Mouse (Mus musculus) heart, embryonic 11.5 days (tissue): Measurements from ENCODE around the gene Wfdc13. TPM values are rescaled to one million over a fixed set of nuclear protein-coding genes. Genes with fewer than 3 reads are reported as not detected.
"Not testable (repeated sequence)": the region's sequence is repeated elsewhere in the genome, so short reads cannot be mapped to it uniquely, and the experiment has no call there.

Source experiments
- ATAC-seq: fragments of 200-750 bp; cut with Nextera tagmentation; replicated peaks from 2 replicates; pipeline ENCODE4 v1.8.0; 2017; ENCODE audit warnings: moderate library complexity; ENCODE audit not compliant: insufficient number of reproducible peaks, low FRiP score, low TSS enrichment
- H3K27ac ChIP-seq: fragments of 300-500 bp; sonication (generic); 2 replicates; pipeline ENCODE4 v1.5.1; 2014; ENCODE audit warnings: mild to moderate bottlenecking, low read depth, low read length
- H3K27me3 ChIP-seq: fragments of 300-500 bp; sonication (generic); 2 replicates; pipeline ENCODE4 v1.6.1; 2014; ENCODE audit warnings: mild to moderate bottlenecking, low read length, mixed read lengths; ENCODE audit not compliant: control insufficient read depth, insufficient read depth
- H3K36me3 ChIP-seq: fragments of 300-500 bp; sonication (generic); 2 replicates; pipeline ENCODE4 v1.6.1; 2014; ENCODE audit warnings: mild to moderate bottlenecking, low read length, moderate library complexity, mixed read lengths; ENCODE audit not compliant: control insufficient read depth, insufficient read depth
- H3K4me1 ChIP-seq: fragments of 300-500 bp; sonication (generic); 2 replicates; pipeline ENCODE4 v1.6.1; 2014; ENCODE audit warnings: low read length; ENCODE audit not compliant: control insufficient read depth, insufficient read depth
- H3K4me2 ChIP-seq: fragments of 300-500 bp; sonication (generic); 2 replicates; pipeline ENCODE4 v1.6.1; 2014; ENCODE audit warnings: mild to moderate bottlenecking, moderate library complexity
- H3K4me3 ChIP-seq: fragments of 300-500 bp; sonication (generic); 2 replicates; pipeline ENCODE4 v1.5.1; 2014; ENCODE audit warnings: low read depth, low read length
- H3K9ac ChIP-seq: fragments of 300-500 bp; sonication (generic); 2 replicates; pipeline ENCODE4 v1.6.1; 2014; ENCODE audit warnings: mild to moderate bottlenecking, low read depth, low read length, moderate library complexity
- H3K9me3 ChIP-seq: fragments of 300-500 bp; sonication (generic); replicated peaks from 2 replicates; pipeline ENCODE4 v1.6.1; 2016; ENCODE audit warnings: low read length; ENCODE audit not compliant: control insufficient read depth
- WGBS: fragments of 180-500 bp; shearing (Covaris S2); extraction: QIAGEN DNeasy Blood & Tissue Kit; methylation state at CpG from one replicate; pipeline ENCODE4 v1.1.7; 2014; ENCODE audit not compliant: insufficient replicate concordance; 5-methylcytosine and 5-hydroxymethylcytosine counted together
- polyA plus RNA-seq: library from polyadenylated mRNA; unstranded; fragments of >200 nt; fragmentation: Nextera tagmentation; extraction: Ambion mirVana; gene quantifications from 2 replicates; pipeline ENCODE4 v1.2.1, GENCODE M21; 2014

Gene Wfdc13
- polyA plus RNA-seq, 1 experiment from 2014 or later, result not detected

DNA sequence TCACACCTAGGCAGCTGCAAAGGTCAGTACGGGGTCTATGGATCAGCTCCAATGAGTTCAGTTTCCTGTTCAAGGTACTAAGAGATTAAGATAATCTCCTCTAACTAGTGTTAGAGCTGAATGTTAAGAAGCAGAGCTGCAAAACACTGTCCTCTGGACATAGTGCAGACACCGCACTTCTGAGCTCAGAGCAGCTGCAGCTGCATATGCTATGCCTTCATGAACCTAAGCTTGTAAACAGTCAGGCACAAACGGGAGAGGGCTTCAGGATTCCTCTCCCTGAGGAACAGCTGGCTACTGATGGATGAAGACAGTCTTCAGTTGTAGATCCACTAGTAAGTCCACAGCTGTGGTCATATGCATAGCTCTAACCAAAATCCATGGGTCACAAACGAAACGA is 16.1 kb downstream of the Wfdc13 start:
- Histone ChIP-seq H3K9ac (no peak overlapping the region), H3K27ac (no peak overlapping the region), H3K27me3 (0 out of 2 replicates have a peak, but pooled peaks cover 3% of the 10 kb centered on the region), H3K36me3 (no peaks in the 10 kb centered on the region), H3K4me2 (no peak overlapping the region), H3K4me1 (no peaks in the 10 kb centered on the region), H3K4me3 (no peak overlapping the region), H3K9me3 (no peaks in the 10 kb centered on the region)
- ATAC-seq, result no peak
- WGBS, result 67% methylated on average over 5 of the region's 5 CpGs

DNA sequence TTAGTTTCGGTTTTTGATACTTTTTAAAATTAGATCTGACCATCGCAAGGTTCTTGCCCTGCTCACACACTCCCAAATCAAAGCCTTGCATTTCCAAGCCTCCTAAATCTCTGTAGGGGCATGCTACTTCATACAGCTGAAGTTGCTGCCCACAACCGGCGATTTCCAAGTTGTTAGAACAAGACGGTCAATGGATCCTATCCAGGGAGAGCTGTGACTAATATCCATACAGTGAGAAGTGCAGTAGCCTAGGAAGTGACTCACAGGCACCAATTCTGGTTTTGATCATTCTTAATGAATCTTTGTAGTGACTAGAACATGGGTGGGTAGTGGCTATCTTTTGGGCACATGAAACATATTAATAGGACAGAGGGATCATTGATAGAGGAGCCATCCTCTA is 16.9 kb downstream of the Wfdc13 start:
- H3K4me1 ChIP-seq, result no peaks in the 10 kb centered on the region
- H3K27me3 ChIP-seq, result 0 out of 2 replicates have a peak, but pooled peaks cover 3% of the 10 kb centered on the region
- H3K36me3 ChIP-seq, result no peaks in the 10 kb centered on the region
- H3K4me2 ChIP-seq, result no peak overlapping the region
- H3K9ac ChIP-seq, result no peak overlapping the region
- 82% methylated on average over 5 of the region's 5 CpGs for WGBS
- ATAC-seq, result no peak
- no peak overlapping the region for H3K4me3 ChIP-seq
- no peaks in the 10 kb centered on the region for H3K9me3 ChIP-seq
- no peak overlapping the region for H3K27ac ChIP-seq

DNA sequence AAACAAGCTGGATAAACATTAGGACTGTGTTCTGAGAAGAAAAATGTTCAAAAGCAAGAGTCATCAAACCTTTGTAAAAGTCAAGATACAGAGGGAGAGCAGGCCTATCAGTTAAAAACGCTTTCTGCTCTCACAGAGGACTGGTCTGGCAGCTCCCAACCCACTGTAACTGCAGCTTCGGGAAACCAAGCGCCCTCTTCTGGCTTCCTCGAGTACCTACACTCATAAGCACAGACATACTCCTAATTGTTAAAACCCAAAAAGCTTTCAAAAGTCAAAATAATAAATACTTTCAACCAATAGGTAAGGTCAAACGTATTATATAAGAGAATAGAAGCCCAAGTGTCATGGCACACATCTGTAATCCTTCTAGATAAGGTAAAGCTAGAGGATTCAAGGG is 19.3 kb downstream of the Wfdc13 start:
- Histone ChIP-seq H3K9me3 (no peaks in the 10 kb centered on the region), H3K4me2 (no peak overlapping the region), H3K27me3 (0 out of 2 replicates have a peak, but pooled peaks cover 3% of the 10 kb centered on the region), H3K36me3 (no peaks in the 10 kb centered on the region), H3K4me1 (no peaks in the 10 kb centered on the region), H3K9ac (no peak overlapping the region), H3K27ac (no peak overlapping the region), H3K4me3 (no peak overlapping the region)
- ATAC-seq, result no peak
- WGBS, result 72% methylated on average over 5 of the region's 5 CpGs

DNA sequence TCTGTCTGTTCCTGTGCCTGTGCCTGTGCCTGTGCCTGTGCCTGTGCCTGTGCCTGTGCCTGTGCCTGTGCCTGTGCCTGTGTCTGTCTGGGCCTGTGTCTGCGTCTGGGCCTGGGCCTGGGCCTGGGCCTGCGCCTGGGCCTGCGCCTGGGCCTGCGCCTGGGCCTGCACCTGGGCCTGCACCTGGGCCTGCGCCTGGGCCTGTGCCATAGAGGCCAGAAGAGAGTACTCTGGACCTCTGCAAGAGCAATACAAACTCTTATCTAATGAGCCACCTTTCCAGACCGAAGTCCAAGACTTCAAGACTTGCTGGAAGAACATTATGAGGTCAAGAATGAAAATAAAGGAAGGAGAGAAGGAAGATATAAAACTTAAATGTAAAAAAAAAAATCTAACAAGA is 20.4 kb downstream of the Wfdc13 start:
- no peaks in the 10 kb centered on the region for H3K9me3 ChIP-seq
- no peak overlapping the region for H3K4me3 ChIP-seq
- no peak overlapping the region for H3K4me2 ChIP-seq
- 0 out of 2 replicates have a peak, but pooled peaks cover 3% of the 10 kb centered on the region for H3K27me3 ChIP-seq
- 84% methylated on average over 6 of the region's 6 CpGs for WGBS
- no peak overlapping the region for H3K27ac ChIP-seq
- H3K4me1 ChIP-seq, result no peaks in the 10 kb centered on the region
- no peak for ATAC-seq
- H3K36me3 ChIP-seq, result no peaks in the 10 kb centered on the region
- H3K9ac ChIP-seq, result no peak overlapping the region

DNA sequence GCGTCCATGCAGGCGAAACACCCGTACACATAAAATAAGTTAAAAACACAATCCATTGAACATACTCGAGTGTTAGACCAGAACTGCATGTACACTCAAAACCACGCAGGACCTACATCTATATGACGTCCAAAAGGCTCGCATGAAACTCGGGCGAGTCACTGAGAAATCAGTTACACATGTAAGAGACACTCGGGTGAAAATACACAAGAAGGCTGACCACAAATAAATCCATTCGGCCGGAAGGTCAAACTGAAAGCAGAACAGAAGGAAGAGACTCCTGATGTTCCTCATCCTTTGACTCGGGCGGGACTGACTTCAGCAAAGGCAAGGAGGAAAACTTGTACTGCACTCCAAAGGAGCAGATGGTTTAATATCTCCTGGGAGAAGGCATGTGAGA is 21.1 kb downstream of the Wfdc13 start:
- Histone ChIP-seq H3K4me3 (no peak overlapping the region), H3K4me2 (no peak overlapping the region), H3K27me3 (0 out of 2 replicates have a peak, but pooled peaks cover under 1% of the 10 kb centered on the region), H3K27ac (no peak overlapping the region), H3K36me3 (no peaks in the 10 kb centered on the region), H3K9ac (no peak overlapping the region), H3K4me1 (no peaks in the 10 kb centered on the region), H3K9me3 (no peaks in the 10 kb centered on the region)
- WGBS, result 86% methylated on average over 14 of the region's 14 CpGs
- no peak for ATAC-seq

DNA sequence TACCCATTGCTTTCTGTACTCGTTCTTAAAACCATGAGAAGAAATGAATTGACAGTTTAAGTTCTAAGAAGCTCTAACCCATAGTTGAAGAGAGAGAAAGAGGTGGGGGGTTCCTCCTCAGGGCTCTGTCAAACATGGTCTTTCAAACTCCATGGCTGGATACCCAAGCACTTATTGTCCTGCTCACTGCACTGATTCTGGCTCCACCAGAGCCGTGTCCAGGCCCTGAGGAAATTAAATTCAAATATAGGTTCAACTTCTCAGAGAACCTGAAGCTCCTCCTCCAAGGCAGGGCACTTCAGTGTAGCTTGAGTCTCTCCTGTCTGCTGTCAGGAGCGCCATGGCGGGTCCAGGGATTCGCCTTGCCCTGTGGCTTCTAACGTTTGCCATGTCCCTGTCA is 30.1 kb downstream of the Wfdc13 start, which contains the start of gene Spint5:
Gene Spint5 (plus strand): TSS at position 301 of the 400 bp plus-strand sequence.
- Histone ChIP-seq H3K4me3 (no peak within 1 kb of the TSS), H3K9ac (no peak within 1 kb of the TSS), H3K4me2 (no peak within 1 kb of the TSS), H3K27me3 (no peaks in the 10 kb centered on the region), H3K9me3 (no peaks in the 10 kb centered on the region), H3K4me1 (no peaks in the 10 kb centered on the region), H3K36me3 (no peaks in the 10 kb centered on the region), H3K27ac (no peak within 1 kb of the TSS)
- no peak for ATAC-seq
- 73% methylated on average over 6 of the region's 6 CpGs for WGBS

DNA sequence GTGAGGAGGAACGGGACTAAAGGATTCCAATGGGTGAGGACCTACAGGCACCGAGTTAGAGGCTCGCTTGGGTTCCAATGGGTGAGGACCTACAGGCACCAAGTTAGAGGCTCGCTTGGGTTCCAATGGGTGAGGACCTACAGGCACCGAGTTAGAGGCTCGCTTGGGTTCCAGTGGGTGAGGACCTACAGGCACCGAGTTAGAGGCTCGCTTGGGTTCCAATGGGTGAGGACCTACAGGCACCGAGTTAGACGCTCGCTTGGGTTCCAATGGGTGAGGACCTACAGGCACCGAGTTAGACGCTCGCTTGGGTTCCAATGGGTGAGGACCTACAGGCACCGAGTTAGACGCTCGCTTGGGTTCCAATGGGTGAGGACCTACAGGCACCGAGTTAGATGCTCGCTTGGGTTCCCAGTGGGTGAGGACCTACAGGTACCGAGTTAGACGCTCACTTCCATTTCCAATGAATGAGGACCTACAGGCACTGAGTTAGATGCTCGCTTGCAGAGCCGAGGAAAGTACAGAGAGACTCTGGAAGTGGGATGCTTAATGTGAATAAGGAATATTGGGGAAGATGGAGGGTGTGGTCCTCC is 31.4 kb downstream of the Wfdc13 start:
- H3K9me3 ChIP-seq, H3K4me3 ChIP-seq, H3K27ac ChIP-seq, H3K27me3 ChIP-seq, H3K36me3 ChIP-seq, ATAC-seq, H3K4me2 ChIP-seq, H3K9ac ChIP-seq, H3K4me1 ChIP-seq: not testable (repeated sequence)
- 83% methylated on average over 20 of the region's 23 CpGs for WGBS

DNA sequence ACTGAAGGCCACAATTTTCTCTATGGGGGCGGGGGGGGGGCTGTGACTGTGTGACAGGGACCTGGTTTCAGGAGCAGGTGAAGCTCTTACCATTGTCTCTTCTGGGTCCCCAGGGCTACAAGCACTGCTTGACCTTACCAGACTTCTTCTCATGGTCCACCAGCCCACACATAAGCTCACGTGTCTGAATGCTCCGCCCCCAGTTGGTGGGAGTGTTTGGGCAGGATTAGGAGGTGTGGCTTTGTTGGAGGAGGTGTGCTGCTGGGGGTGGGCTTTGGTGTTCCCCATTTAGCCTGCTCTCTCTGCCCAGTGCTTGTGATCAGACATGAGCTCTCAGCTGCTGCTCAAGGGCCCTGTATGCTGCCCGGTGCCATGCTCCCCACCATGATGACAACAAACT is 38.4 kb downstream of the Wfdc13 start:
- ATAC-seq, result no peak
- Histone ChIP-seq H3K4me2 (no peak overlapping the region), H3K4me3 (no peak overlapping the region), H3K9me3 (no peaks in the 10 kb centered on the region), H3K9ac (no peak overlapping the region), H3K27ac (no peak overlapping the region), H3K36me3 (no peaks in the 10 kb centered on the region), H3K4me1 (no peaks in the 10 kb centered on the region), H3K27me3 (no peaks in the 10 kb centered on the region; the same call in 1 of the 2 replicates)
- WGBS, result 58% methylated on average over 4 of the region's 4 CpGs
